Mouse (Mus musculus) Patski (cell line): ENCODE measurements around the gene Ppfibp2. TPM values are rescaled to one million over a fixed set of nuclear protein-coding genes. Genes with fewer than 3 reads are reported as not detected.

Source experiments
- ATAC-seq: fragments of 100-300 bp; one replicate; pipeline ENCODE4 v1.8.0; 2021
- CTCF ChIA-PET: fragments of 350-600 bp; sonication (Branson Sonifier 250); formaldehyde crosslinking; loops from one replicate; lab custom pipeline; 2022; ENCODE audit warnings: inconsistent platforms; lab: Charles Lee
- POLR2A ChIA-PET: fragments of 350-600 bp; sonication (Branson Sonifier 250); formaldehyde crosslinking; loops from one replicate; lab custom pipeline; 2022; ENCODE audit warnings: antibody characterized with exemption, inconsistent platforms; lab: Charles Lee
- DNase-seq: peaks from one replicate; pipeline ENCODE4 v3.0.0-alpha.2; 2011; ENCODE audit warnings: low read depth, low spot score
- H3K27me3 ChIP-seq: fragments of 371-371 bp; one replicate; pipeline ENCODE4 v1.5.1; 2021
- CTCF ChIP-seq: fragments of 100-300 bp; IDR thresholded peaks from one replicate; pipeline ENCODE4 v1.5.1; 2021
- in situ Hi-C: fragments of 300-500 bp; cut with MboI; formaldehyde crosslinking; loops from 3 replicates; pipeline ENCODE4 v1.11.1; 2018; ENCODE audit warnings: low pct_unique_long_range_greater_than_20kb, mixed read lengths
- polyA plus RNA-seq: library from polyadenylated mRNA; unstranded; gene quantifications from one replicate; pipeline ENCODE4 v1.2.3, GENCODE M21; 2021

Ppfibp2 gene
- polyA plus RNA-seq, 1 experiment from 2014 or later = 1.4 TPM

- POLR2A ChIA-PET = no interaction called here
- DNase-seq (no peak), ATAC-seq (no peak)
- H3K27me3 ChIP-seq = no peaks in the 10 kb centered on the region
- in situ Hi-C loops = no loop called here
- CTCF ChIA-PET = no interaction called here
- TF ChIP-seq CTCF = no peak
These were observed 2.4 kb upstream of the Ppfibp2 start for GRCm38 (mm10) chr7:107592641-107593040.

- in situ Hi-C loops = no loop called here
- ChIA-PET CTCF (interaction anchor here (1.3 kb wide), 1 partner anchor 19 kb away, joined by 4 read pairs; no protein-coding TSS in a partner anchor), POLR2A (no interaction called here)
- DNase-seq (no peak), ATAC-seq (no peak)
- no peaks in the 10 kb centered on the region for H3K27me3 ChIP-seq
- TF ChIP-seq CTCF = no peak
These were observed 1.1 kb upstream of the Ppfibp2 start for GRCm38 (mm10) chr7:107593904-107594303.

- TF ChIP-seq CTCF = no peak
- DNase-seq (no peak), ATAC-seq (peak; percentile 55)
- no peaks in the 10 kb centered on the region for H3K27me3 ChIP-seq
- ChIA-PET POLR2A (no interaction called here), CTCF (interaction anchor here (1.3 kb wide), 1 partner anchor 19 kb away, joined by 4 read pairs; no protein-coding TSS in a partner anchor)
- in situ Hi-C loops = no loop called here
These were observed 616 bp upstream of the Ppfibp2 start for GRCm38 (mm10) chr7:107594325-107594856.

GRCm38 (mm10) chr7:107595426-107595825 is 419 bp downstream of the Ppfibp2 start:
- H3K27me3 ChIP-seq = no peaks in the 10 kb centered on the region
- ChIA-PET POLR2A (no interaction called here), CTCF (no interaction called here)
- in situ Hi-C loops = no loop called here
- no peak for DNase-seq
- no peak for TF ChIP-seq CTCF
- no peak for ATAC-seq

- no peak for TF ChIP-seq CTCF
- ChIA-PET CTCF (no interaction called here), POLR2A (no interaction called here)
- no peaks in the 10 kb centered on the region for H3K27me3 ChIP-seq
- in situ Hi-C loops = no loop called here
- ATAC-seq (no peak), DNase-seq (no peak)
These were observed 1.7 kb downstream of the Ppfibp2 start for GRCm38 (mm10) chr7:107596753-107597152.

GRCm38 (mm10) chr7:107597956-107598355 is 2.9 kb downstream of the Ppfibp2 start:
- ATAC-seq (no peak), DNase-seq (no peak)
- H3K27me3 ChIP-seq = no peaks in the 10 kb centered on the region
- POLR2A ChIA-PET = no interaction called here
- CTCF ChIA-PET = interaction anchor here (1.0 kb wide), 1 partner anchor 35 kb away, joined by 3 read pairs; no protein-coding TSS in a partner anchor
- no peak for TF ChIP-seq CTCF
- in situ Hi-C loops = no loop called here

- no peak for ATAC-seq
- CTCF ChIA-PET = interaction anchor here (1.1 kb wide), 1 partner anchor 61 kb away, joined by 3 read pairs; no protein-coding TSS in a partner anchor
These were observed 5.6 kb downstream of the Ppfibp2 start for GRCm38 (mm10) chr7:107600651-107601050.

GRCm38 (mm10) chr7:107602505-107602904 is 7.5 kb downstream of the Ppfibp2 start:
- no peaks in the 10 kb centered on the region for H3K27me3 ChIP-seq
- ATAC-seq (no peak), DNase-seq (no peak)
- POLR2A ChIA-PET = no interaction called here
- CTCF ChIA-PET = no interaction called here
- TF ChIP-seq CTCF = no peak
- in situ Hi-C loops = no loop called here

More at GRCm38 (mm10) chr7:107600651-107601050, 5.6 kb downstream of the Ppfibp2 start:
- POLR2A ChIA-PET = no interaction called here
- DNase-seq = no peak
- in situ Hi-C loops = no loop called here
- no peak for TF ChIP-seq CTCF
- H3K27me3 ChIP-seq = no peaks in the 10 kb centered on the region

- DNase-seq (no peak), ATAC-seq (no peak)
- CTCF ChIA-PET = no interaction called here
These were observed 7.9 kb downstream of the Ppfibp2 start for GRCm38 (mm10) chr7:107602913-107603312.

GRCm38 (mm10) chr7:107607766-107608165 is 12.8 kb downstream of the Ppfibp2 start:
- in situ Hi-C loops = no loop called here
- no peak for DNase-seq
- no peak for ATAC-seq
- TF ChIP-seq CTCF = no peak
- POLR2A ChIA-PET = no interaction called here
- CTCF ChIA-PET = no interaction called here
- H3K27me3 ChIP-seq = no peaks in the 10 kb centered on the region

More at GRCm38 (mm10) chr7:107602913-107603312, 7.9 kb downstream of the Ppfibp2 start:
- no peaks in the 10 kb centered on the region for H3K27me3 ChIP-seq
- TF ChIP-seq CTCF = no peak
- in situ Hi-C loops = no loop called here
- POLR2A ChIA-PET = no interaction called here

- POLR2A ChIA-PET = no interaction called here
- ATAC-seq = no peak
- CTCF ChIA-PET = no interaction called here
- no peak for DNase-seq
- H3K27me3 ChIP-seq = no peaks in the 10 kb centered on the region
- TF ChIP-seq CTCF = no peak
- in situ Hi-C loops = no loop called here
These were observed 14.7 kb downstream of the Ppfibp2 start for GRCm38 (mm10) chr7:107609622-107610255.
